21 mouse cellular contexts compared by ENCODE assay signal in genomic region chr15:82350349-82350748, GRCm38 (mm10). TPM values are rescaled to one million over a fixed set of nuclear protein-coding genes. Genes with fewer than 3 reads are reported as not detected.
DNase-seq lines count a peak whose midpoint lies in the region; ATAC-seq lines count a peak whose summit lies in the region.
"Had no signal": no experiment of that assay in that cellular context is flagged by ENCODE, and none has a peak within 500 bp of the region (broad histone marks: within the 10 kb centered on the region; RNA-seq: fewer than 3 reads in every experiment).

No protein-coding gene starts in this region.

- H3K27me3 ChIP-seq in heart, embryonic 13.5 days (replicated peaks) = no peaks in the 10 kb centered on the region
- no peaks in the 10 kb centered on the region for H3K27me3 ChIP-seq in megakaryocyte, embryonic 14.5 days (replicated peaks)
- no peaks in the 10 kb centered on the region for H3K27me3 ChIP-seq in liver, embryonic 16.5 days (ENCODE audit: control insufficient read depth, insufficient read depth, low read depth, low read length)
- H3K27me3 ChIP-seq: limb, embryonic 13.5 days; lung, embryonic 15.5 days; neural tube, embryonic 15.5 days had no signal

- H3K27ac ChIP-seq in heart, embryonic 13.5 days (replicated peaks) = no peak overlapping the region
- H3K27ac ChIP-seq in liver, embryonic 16.5 days (ENCODE audit: low read length) = peak overlapping the region; percentile 13
- H3K27ac ChIP-seq: limb, embryonic 13.5 days; lung, embryonic 15.5 days; midbrain, embryonic 10.5 days; neural tube, embryonic 15.5 days had no signal

- no peak for ATAC-seq in heart, embryonic 13.5 days (ENCODE audit: extremely low read depth, insufficient number of reproducible peaks, low FRiP score, low TSS enrichment)
- no peak for ATAC-seq in megakaryocyte, adult 5-6 weeks (ENCODE audit: poor library complexity, severe bottlenecking)
- ATAC-seq in liver, embryonic 16.5 days (ENCODE audit: low read depth) = no peak
- ATAC-seq: forebrain, embryonic 14.5 days; midbrain, embryonic 16.5 days had no signal

- DNase-seq in heart, postnatal 25 days (ENCODE audit: low spot score) = no peak
- no peak for DNase-seq in lung, postnatal 4 days
- no peak for DNase-seq in thymus, postnatal 36 days
- DNase-seq in frontal cortex, postnatal 10 days (ENCODE audit: low spot score in 2 of 2) = no peak
- DNase-seq: adrenal gland, postnatal 14 days; cerebellum, adult 2 months; heart, postnatal 10 days; kidney, postnatal 36 days; lung, postnatal 36 days; right cerebral cortex, adult 18-20 months; right cerebral cortex, postnatal 4 days had no signal

- H3K9me3 ChIP-seq in heart, embryonic 13.5 days = no peaks in the 10 kb centered on the region
- no peaks in the 10 kb centered on the region for H3K9me3 ChIP-seq in megakaryocyte, embryonic 14.5 days
- no peaks in the 10 kb centered on the region for H3K9me3 ChIP-seq in liver, embryonic 16.5 days (replicated peaks; ENCODE audit: control insufficient read depth, low read length)
- H3K9me3 ChIP-seq: limb, embryonic 13.5 days; lung, embryonic 15.5 days; midbrain, embryonic 10.5 days; neural tube, embryonic 15.5 days had no signal

- 89% methylated on average over 4 of the region's 4 CpGs for WGBS in heart, embryonic 13.5 days
- WGBS in liver, embryonic 16.5 days (ENCODE audit: insufficient replicate concordance) = 68% methylated on average over 4 of the region's 4 CpGs

- intact Hi-C loops in heart, postnatal 25 days (cut with DNase I) = no loop called here

- no peak overlapping the region; the same call in 1 of the 2 replicates for H3K9ac ChIP-seq in heart, embryonic 13.5 days
- H3K9ac ChIP-seq in liver, embryonic 16.5 days (ENCODE audit: low read depth, low read length) = no peak overlapping the region
- H3K9ac ChIP-seq: limb, embryonic 13.5 days; lung, embryonic 15.5 days; neural tube, embryonic 15.5 days had no signal

- peaks cover 58% of the 10 kb centered on the region for H3K4me1 ChIP-seq in heart, embryonic 13.5 days
- H3K4me1 ChIP-seq in megakaryocyte, embryonic 14.5 days = peaks cover 75% of the 10 kb centered on the region
- peaks cover 73% of the 10 kb centered on the region for H3K4me1 ChIP-seq in liver, embryonic 16.5 days (ENCODE audit: control insufficient read depth, low read depth, low read length)

- peak overlapping the region; percentile 90 for H3K4me2 ChIP-seq in heart, embryonic 13.5 days
- H3K4me2 ChIP-seq in liver, embryonic 16.5 days (ENCODE audit: low read depth, low read length) = no peak overlapping the region
- H3K4me2 ChIP-seq: limb, embryonic 13.5 days; lung, embryonic 15.5 days; neural tube, embryonic 15.5 days had no signal

- H3K36me3 ChIP-seq in heart, embryonic 13.5 days = peaks cover 42% of the 10 kb centered on the region
- H3K36me3 ChIP-seq in megakaryocyte, embryonic 14.5 days (replicated peaks; ENCODE audit: low read length) = peaks cover 49% of the 10 kb centered on the region
- peaks cover 32% of the 10 kb centered on the region for H3K36me3 ChIP-seq in liver, embryonic 16.5 days (ENCODE audit: control insufficient read depth, insufficient read depth)

- no peak overlapping the region for H3K4me3 ChIP-seq in heart, embryonic 13.5 days
- H3K4me3 ChIP-seq in megakaryocyte, embryonic 14.5 days (replicated peaks) = peak overlapping the region; percentile 29
- H3K4me3 ChIP-seq in liver, embryonic 16.5 days (ENCODE audit: low read depth, low read length) = no peak overlapping the region
- H3K4me3 ChIP-seq: limb, embryonic 13.5 days; lung, embryonic 15.5 days; midbrain, embryonic 10.5 days; neural tube, embryonic 15.5 days had no signal

RNA-seq across cellular contexts. Expression of gene Ndufa6, which starts 3.8 kb away (rescaled TPM):
- polyA plus RNA-seq in heart, embryonic 13.5 days (2015; fragmentation: Nextera tagmentation; extraction: Ambion mirVana) = 473 and 541 TPM in 2 replicates
- 100 to 1,000 TPM; 683 to 734 TPM for total RNA-seq in heart, postnatal 25 days (2021)
- 274 and 631 TPM in 2 replicates for polyA plus RNA-seq in megakaryocyte, embryonic 14.5 days (2012; ENCODE audit: insufficient read depth, low replicate concordance)
- total RNA-seq in megakaryocyte, adult 5-6 weeks (2015) = 254 and 294 TPM in 2 replicates
- 138 and 158 TPM in 2 replicates for total RNA-seq in megakaryocyte, adult 5-6 weeks (2017)
- polyA plus RNA-seq in liver, embryonic 16.5 days (2015; fragmentation: Nextera tagmentation; extraction: Ambion mirVana) = 348 and 350 TPM in 2 replicates

RNA-seq across cellular contexts. Expression of gene Smdt1, which starts 11.6 kb away (rescaled TPM):
- 334 and 366 TPM in 2 replicates for polyA plus RNA-seq in heart, embryonic 13.5 days (2015; fragmentation: Nextera tagmentation; extraction: Ambion mirVana)
- total RNA-seq in heart, postnatal 25 days (2021) = 100 to 1,000 TPM; 203 to 204 TPM
- polyA plus RNA-seq in megakaryocyte, embryonic 14.5 days (2012; ENCODE audit: insufficient read depth, low replicate concordance) = 118 and 198 TPM in 2 replicates
- 226 and 229 TPM in 2 replicates for total RNA-seq in megakaryocyte, adult 5-6 weeks (2015)
- 123 and 170 TPM in 2 replicates for total RNA-seq in megakaryocyte, adult 5-6 weeks (2017)
- 170 and 175 TPM in 2 replicates for polyA plus RNA-seq in liver, embryonic 16.5 days (2015; fragmentation: Nextera tagmentation; extraction: Ambion mirVana)

RNA-seq across cellular contexts. Expression of gene Pheta2, which starts 11.6 kb away (rescaled TPM):
- 9.2 TPM in 2 replicates for polyA plus RNA-seq in heart, embryonic 13.5 days (2015; fragmentation: Nextera tagmentation; extraction: Ambion mirVana)
- 1 to 10 TPM in 1 of 2 experiments, under 1 TPM in 1; 0.70 to 1.4 TPM for total RNA-seq in heart, postnatal 25 days (2021)
- 1.2 and 5.5 TPM in 2 replicates for polyA plus RNA-seq in megakaryocyte, embryonic 14.5 days (2012; ENCODE audit: insufficient read depth, low replicate concordance)
- total RNA-seq in megakaryocyte, adult 5-6 weeks (2015) = 2.4 and 2.7 TPM in 2 replicates
- 3.5 and 3.7 TPM in 2 replicates for total RNA-seq in megakaryocyte, adult 5-6 weeks (2017)
- polyA plus RNA-seq in liver, embryonic 16.5 days (2015; fragmentation: Nextera tagmentation; extraction: Ambion mirVana) = 38.9 and 43.4 TPM in 2 replicates

RNA-seq across cellular contexts. Expression of gene Naga, which starts 11.6 kb away (rescaled TPM):
- polyA plus RNA-seq in heart, embryonic 13.5 days (2015; fragmentation: Nextera tagmentation; extraction: Ambion mirVana) = 42.2 and 44.7 TPM in 2 replicates
- 10 to 100 TPM; 32.0 to 33.3 TPM for total RNA-seq in heart, postnatal 25 days (2021)
- polyA plus RNA-seq in megakaryocyte, embryonic 14.5 days (2012; ENCODE audit: insufficient read depth, low replicate concordance) = 280 and 641 TPM in 2 replicates
- 159 and 162 TPM in 2 replicates for total RNA-seq in megakaryocyte, adult 5-6 weeks (2015)
- total RNA-seq in megakaryocyte, adult 5-6 weeks (2017) = 145 and 160 TPM in 2 replicates
- 48.2 and 51.1 TPM in 2 replicates for polyA plus RNA-seq in liver, embryonic 16.5 days (2015; fragmentation: Nextera tagmentation; extraction: Ambion mirVana)

RNA-seq across cellular contexts. Expression of gene Cyp2d22, which starts 29.7 kb away (rescaled TPM):
- 9.0 and 12.4 TPM in 2 replicates for polyA plus RNA-seq in heart, embryonic 13.5 days (2015; fragmentation: Nextera tagmentation; extraction: Ambion mirVana)
- 10 to 100 TPM; 21.5 to 25.4 TPM for total RNA-seq in heart, postnatal 25 days (2021)
- polyA plus RNA-seq in megakaryocyte, embryonic 14.5 days (2012; ENCODE audit: insufficient read depth, low replicate concordance) = 0.13 TPM in 1 of 2 replicates, not detected in the other
- 0.39 TPM in 1 of 2 replicates, not detected in the other for total RNA-seq in megakaryocyte, adult 5-6 weeks (2015)
- 0.37 TPM in 1 of 2 replicates, not detected in the other for total RNA-seq in megakaryocyte, adult 5-6 weeks (2017)
- polyA plus RNA-seq in liver, embryonic 16.5 days (2015; fragmentation: Nextera tagmentation; extraction: Ambion mirVana) = 20.1 and 20.6 TPM in 2 replicates
